Mouse (Mus musculus) ES-Bruce4 (cell line): ENCODE results near the gene Card11. TPM values are rescaled to one million over a fixed set of nuclear protein-coding genes. Genes with fewer than 3 reads are reported as not detected.

Experiments
- H3K27ac ChIP-seq: 2 replicates; pipeline ENCODE4 v1.5.1; 2012; ENCODE audit warnings: low read length, inconsistent platforms; ENCODE audit not compliant: insufficient read depth
- H3K27me3 ChIP-seq: 2 replicates; pipeline ENCODE4 v1.6.1; 2012; ENCODE audit warnings: mild to moderate bottlenecking, low read length, inconsistent platforms; ENCODE audit not compliant: control insufficient read depth, poor library complexity, insufficient read depth, severe bottlenecking
- H3K36me3 ChIP-seq: 2 replicates; pipeline ENCODE4 v1.6.1; 2012; ENCODE audit warnings: inconsistent platforms, mild to moderate bottlenecking, low read length, moderate library complexity; ENCODE audit not compliant: control insufficient read depth, poor library complexity, insufficient read depth, severe bottlenecking
- H3K4me1 ChIP-seq: one replicate; pipeline ENCODE4 v1.8.1; 2011; ENCODE audit warnings: low read length; ENCODE audit not compliant: control insufficient read depth, insufficient read depth
- H3K4me3 ChIP-seq: 2 replicates; pipeline ENCODE4 v1.5.1; 2011; ENCODE audit warnings: low read depth, mild to moderate bottlenecking, low read length
- H3K9ac ChIP-seq: 2 replicates; pipeline ENCODE4 v1.6.1; 2012; ENCODE audit warnings: low read depth, mild to moderate bottlenecking, inconsistent platforms; ENCODE audit not compliant: poor library complexity, severe bottlenecking
- H3K9me3 ChIP-seq: replicated peaks from 2 replicates; pipeline ENCODE4 v1.6.1; 2012; ENCODE audit warnings: mild to moderate bottlenecking, low read length, inconsistent platforms; ENCODE audit not compliant: control insufficient read depth, poor library complexity, insufficient read depth, severe bottlenecking
- CTCF ChIP-seq: IDR thresholded peaks from one replicate; pipeline ENCODE4 v1.8.1; 2011; ENCODE audit warnings: low read depth, low read length
- EP300 ChIP-seq: IDR thresholded peaks from 2 replicates; pipeline ENCODE4 v1.6.1; 2011; ENCODE audit warnings: low read depth, low read length; ENCODE audit not compliant: insufficient read depth
- POLR2A ChIP-seq: IDR thresholded peaks from one replicate; pipeline ENCODE4 v1.8.1; 2011; ENCODE audit warnings: low read length; ENCODE audit not compliant: insufficient read depth
- polyA plus RNA-seq: library from polyadenylated mRNA; stranded (reverse); fragments of >200 nt; gene quantifications from 2 replicates; pipeline ENCODE4 v1.2.4, GENCODE M21; 2011; ENCODE audit warnings: low read depth; ENCODE audit not compliant: missing spikeins, insufficient read depth, insufficient read length

Gene Card11
- polyA plus RNA-seq, 1 experiment, result not detected

DNA sequence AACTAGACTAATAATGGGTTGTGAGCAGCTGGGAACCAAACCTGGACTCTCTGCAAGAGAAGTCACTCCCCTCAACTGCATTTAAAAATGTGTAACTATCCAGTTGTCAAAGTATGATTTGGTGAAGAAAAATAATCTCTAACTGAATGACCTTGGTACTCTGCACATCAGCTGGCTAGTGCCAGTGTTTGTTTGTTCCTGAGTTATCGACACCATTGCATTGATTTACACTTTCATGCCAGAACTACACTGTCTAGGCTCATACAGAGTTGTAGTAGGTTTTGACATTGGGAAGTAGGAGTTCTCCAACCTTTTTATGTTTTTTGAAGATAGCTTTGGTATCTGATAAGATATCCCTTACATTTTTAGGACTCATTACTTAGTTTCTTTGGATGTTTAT lies 81.9 kb downstream of the Card11 start:
- Histone ChIP-seq H3K9me3 (no peaks in the 10 kb centered on the region), H3K27ac (no peak overlapping the region), H3K27me3 (no peaks in the 10 kb centered on the region), H3K4me3 (no peak overlapping the region), H3K9ac (no peak overlapping the region), H3K36me3 (no peaks in the 10 kb centered on the region), H3K4me1 (no peaks in the 10 kb centered on the region)
- TF ChIP-seq POLR2A, result no peak
- TF ChIP-seq CTCF, result no peak

DNA sequence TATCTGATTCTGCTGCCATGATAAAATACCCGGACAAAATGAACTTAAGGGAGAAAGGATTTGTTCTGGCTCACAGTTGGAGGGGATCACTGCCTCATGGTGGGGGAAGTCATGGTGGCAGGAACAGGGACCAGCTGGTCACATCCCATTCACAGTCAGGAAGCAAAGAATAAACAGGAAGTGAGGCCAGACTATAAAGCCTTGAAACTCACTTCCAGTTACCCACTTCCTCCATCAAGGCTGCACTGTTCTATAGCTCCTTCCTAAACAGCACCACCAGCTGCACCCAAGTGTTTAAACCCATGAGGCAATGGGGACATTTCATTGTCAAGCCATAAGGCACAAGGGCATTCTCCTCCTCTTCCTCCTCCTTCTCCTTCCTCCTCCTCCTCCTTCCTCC lies 82.6 kb downstream of the Card11 start:
- H3K27ac ChIP-seq, result no peak overlapping the region
- no peak overlapping the region for H3K4me3 ChIP-seq
- H3K36me3 ChIP-seq, result no peaks in the 10 kb centered on the region
- H3K27me3 ChIP-seq, result no peaks in the 10 kb centered on the region
- no peak overlapping the region for H3K9ac ChIP-seq
- no peaks in the 10 kb centered on the region for H3K9me3 ChIP-seq
- no peaks in the 10 kb centered on the region for H3K4me1 ChIP-seq
- no peak for TF ChIP-seq EP300

DNA sequence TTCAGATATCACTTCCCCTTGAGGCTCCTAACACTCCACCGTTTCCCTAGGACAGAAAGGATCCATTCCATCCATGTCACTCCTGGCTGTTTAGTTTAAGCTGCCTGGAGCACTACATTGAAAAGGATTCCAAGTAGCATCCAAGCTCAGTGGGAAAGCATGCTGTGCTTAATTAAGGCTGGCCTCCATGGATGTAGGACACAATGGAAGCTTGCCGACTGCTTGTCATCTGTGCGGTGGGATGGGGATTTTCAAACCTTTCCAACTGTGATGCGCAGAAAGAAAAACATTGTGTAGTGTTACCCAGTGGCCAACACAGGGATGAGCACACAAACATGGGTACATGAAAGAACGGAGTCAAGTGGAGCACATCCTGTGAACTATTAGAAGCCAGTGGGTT lies 89.5 kb downstream of the Card11 start:
- H3K9me3 ChIP-seq, result no peaks in the 10 kb centered on the region
- H3K27ac ChIP-seq, result no peak overlapping the region
- TF ChIP-seq EP300, result no peak
- TF ChIP-seq CTCF, result no peak
- TF ChIP-seq POLR2A, result no peak
- no peaks in the 10 kb centered on the region for H3K36me3 ChIP-seq
- H3K4me3 ChIP-seq, result no peak overlapping the region
- no peaks in the 10 kb centered on the region for H3K27me3 ChIP-seq
- no peaks in the 10 kb centered on the region for H3K4me1 ChIP-seq
- no peak overlapping the region for H3K9ac ChIP-seq

DNA sequence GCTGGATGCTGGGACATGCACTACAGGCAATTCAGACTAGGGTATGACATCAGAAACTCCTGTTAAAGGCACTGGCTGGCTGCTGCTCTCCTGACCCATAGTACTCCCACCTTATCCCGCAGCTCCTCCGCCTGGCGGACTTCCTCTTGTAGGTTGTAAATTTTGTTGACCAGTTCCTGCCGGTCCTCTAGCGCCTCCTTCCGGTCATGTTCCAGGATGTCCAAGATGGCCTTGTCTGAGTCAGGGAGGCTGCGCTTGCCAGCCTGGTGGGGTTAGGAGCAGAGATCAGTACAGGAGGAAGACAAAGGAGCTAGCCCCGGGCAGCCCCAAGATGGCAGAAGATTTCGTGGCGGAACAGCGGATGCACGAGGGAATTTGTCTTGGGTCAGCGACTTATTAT lies 99.5 kb downstream of the Card11 start:
- Histone ChIP-seq H3K4me3 (no peak overlapping the region), H3K27me3 (no peaks in the 10 kb centered on the region), H3K36me3 (no peaks in the 10 kb centered on the region), H3K9ac (no peak overlapping the region), H3K4me1 (no peaks in the 10 kb centered on the region), H3K9me3 (no peaks in the 10 kb centered on the region), H3K27ac (no peak overlapping the region)
- TF ChIP-seq CTCF (peak; percentile 28), POLR2A (no peak), EP300 (no peak)

DNA sequence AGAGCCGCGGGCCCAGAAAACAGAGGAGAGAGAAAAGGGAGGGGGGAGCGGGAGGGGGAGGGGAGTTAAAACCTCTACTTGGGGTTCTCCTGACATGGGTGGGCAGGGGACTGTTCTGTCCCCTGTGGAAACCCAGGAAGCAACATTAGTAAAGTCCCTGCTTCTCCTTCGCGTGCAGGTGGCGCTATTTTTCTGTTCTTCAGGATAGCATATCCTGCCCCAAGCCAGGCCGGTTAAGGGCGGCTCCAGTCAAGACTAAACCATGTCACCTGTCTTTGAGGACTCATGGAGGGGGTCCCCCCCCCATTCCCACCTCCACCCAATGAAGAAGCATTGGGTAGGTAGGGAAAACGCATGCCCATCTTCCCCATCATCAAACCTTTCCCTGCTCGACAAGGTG lies 109.3 kb downstream of the Card11 start:
- no peak overlapping the region for H3K4me3 ChIP-seq
- no peaks in the 10 kb centered on the region for H3K9me3 ChIP-seq
- no peaks in the 10 kb centered on the region for H3K36me3 ChIP-seq
- H3K4me1 ChIP-seq, result no peaks in the 10 kb centered on the region
- no peak overlapping the region for H3K9ac ChIP-seq
- no peaks in the 10 kb centered on the region for H3K27me3 ChIP-seq
- H3K27ac ChIP-seq, result no peak overlapping the region
- TF ChIP-seq POLR2A (no peak), CTCF (peak; percentile 38)

DNA sequence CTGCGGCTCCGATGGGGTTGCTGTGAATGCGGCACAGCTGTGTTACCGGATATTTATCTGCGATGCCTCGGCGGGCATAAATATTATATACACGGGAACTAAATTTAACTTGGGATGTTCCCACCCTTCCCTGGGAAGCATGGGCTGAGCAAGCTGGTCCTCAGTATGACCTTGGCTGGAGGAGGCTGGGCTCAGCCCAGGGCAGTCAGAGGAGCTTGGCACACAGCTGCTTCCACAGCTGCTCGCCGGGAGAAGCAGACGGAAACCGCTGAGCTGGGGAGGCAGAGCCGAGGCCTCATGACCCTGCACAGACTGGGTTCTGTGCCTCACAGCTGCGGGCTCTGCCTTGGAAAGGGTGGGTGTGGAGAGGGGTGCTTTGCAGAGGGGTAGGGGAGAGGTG lies 110.3 kb downstream of the Card11 start:
- TF ChIP-seq CTCF (no peak), POLR2A (no peak), EP300 (no peak)

DNA sequence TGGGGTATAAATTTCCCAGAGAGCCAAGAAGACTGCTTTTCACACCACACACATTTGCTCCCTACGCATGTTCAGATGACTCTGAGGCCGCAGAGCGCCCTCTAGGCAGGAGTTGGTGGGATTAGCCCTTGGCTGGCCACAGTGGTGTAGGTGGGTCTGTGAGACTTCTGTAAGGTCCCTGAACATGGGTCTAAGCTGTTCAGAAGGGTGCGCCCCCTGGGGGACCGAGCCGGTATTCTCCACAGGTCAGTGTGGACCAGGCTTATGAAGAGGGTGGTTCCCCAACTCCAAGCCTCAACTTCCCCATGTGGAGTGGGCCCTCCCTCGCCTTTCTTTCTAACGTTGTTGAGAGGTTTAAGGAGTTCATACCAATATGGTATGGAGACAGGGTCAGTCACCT lies 110.8 kb downstream of the Card11 start:
- Histone ChIP-seq H3K9me3 (no peaks in the 10 kb centered on the region), H3K27ac (no peak overlapping the region), H3K27me3 (no peaks in the 10 kb centered on the region), H3K4me3 (no peak overlapping the region), H3K4me1 (no peaks in the 10 kb centered on the region), H3K36me3 (no peaks in the 10 kb centered on the region), H3K9ac (no peak overlapping the region)
- no peak for TF ChIP-seq EP300
- peak; percentile 76 for TF ChIP-seq CTCF

More for the DNA sequence above, 110.3 kb downstream of the Card11 start:
- Histone ChIP-seq H3K36me3 (no peaks in the 10 kb centered on the region), H3K9ac (no peak overlapping the region), H3K9me3 (no peaks in the 10 kb centered on the region), H3K27ac (no peak overlapping the region), H3K4me3 (no peak overlapping the region), H3K4me1 (no peaks in the 10 kb centered on the region), H3K27me3 (no peaks in the 10 kb centered on the region)
